Mouse (Mus musculus) ZHBTc4 (cell line): ENCODE measurements around the gene Asap2.
A peak's percentile ranks its signal among the peaks of the same experiment; 100 is the strongest.

ENCODE experiments used
- DNase-seq: peaks from one replicate; pipeline ENCODE4 v3.0.0-alpha.2; 2011; ENCODE audit warnings: low read depth, low spot score

Asap2 gene

GRCm38 (mm10) chr12:21132537-21132936 is 142.3 kb downstream of the Asap2 start:
- DNase-seq, result peak; percentile 37

DNA sequence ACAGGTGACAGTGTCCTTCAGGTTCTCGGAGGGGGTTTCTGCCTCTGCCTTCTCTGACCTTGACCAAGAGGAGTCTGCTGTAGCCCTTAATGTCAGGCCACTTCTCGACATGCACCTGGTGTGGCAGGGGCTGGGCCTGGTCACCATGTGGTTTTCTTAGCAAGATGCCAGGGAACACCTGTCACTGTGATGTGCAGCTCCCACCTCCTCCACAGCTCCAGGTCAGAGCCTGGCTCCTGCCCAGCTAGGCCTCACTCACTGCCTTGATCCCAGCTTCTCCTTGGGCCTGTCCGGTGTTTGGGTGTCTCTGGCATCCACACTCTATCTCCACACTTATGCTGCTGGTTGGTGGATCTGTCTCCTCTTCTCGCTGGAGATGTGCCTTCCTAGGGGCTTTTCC is 142.8 kb downstream of the Asap2 start:
- no peak for DNase-seq

GRCm38 (mm10) chr12:21133972-21134859 is 144.0 kb downstream of the Asap2 start:
- peak; percentile 91 for DNase-seq

DNA sequence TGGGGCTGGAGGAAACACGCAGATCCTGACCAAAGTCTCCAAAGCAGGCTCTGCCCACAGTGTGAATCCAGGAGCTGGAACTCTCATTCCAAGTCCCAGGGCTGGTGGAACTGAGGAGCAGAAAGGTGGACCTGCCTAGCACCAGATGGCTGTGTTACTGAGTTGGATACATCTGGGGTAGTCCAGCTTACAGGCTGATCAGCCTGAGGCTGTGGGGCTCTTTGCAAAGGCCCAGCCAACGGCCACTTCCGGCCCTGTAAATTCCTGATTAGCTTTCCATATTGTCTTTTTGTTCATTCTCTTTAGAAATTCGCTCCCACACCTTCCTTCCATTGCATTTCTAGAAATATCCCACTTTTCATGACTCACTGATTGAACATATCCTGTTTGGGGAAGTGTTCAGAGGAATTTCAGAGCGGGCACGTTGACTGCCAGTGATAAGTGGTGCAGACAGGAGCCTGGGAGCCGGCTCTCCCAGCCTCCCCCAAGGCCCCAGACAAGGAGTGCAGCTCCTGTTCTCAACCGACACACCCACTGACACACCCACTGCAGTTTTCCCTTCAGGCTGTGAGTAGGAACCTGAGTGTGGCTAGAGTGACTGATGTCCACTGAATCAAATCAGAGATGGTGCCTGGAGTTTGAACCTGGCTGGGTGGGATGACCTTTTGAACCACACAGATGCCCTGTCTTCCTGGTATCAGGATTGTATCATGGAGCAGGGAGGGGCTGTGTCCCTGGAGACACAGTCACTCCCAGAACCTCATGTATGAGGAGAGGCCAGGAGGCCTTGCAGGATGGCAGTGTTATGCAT is 145.6 kb downstream of the Asap2 start:
- DNase-seq, result peak; percentile 91

DNA sequence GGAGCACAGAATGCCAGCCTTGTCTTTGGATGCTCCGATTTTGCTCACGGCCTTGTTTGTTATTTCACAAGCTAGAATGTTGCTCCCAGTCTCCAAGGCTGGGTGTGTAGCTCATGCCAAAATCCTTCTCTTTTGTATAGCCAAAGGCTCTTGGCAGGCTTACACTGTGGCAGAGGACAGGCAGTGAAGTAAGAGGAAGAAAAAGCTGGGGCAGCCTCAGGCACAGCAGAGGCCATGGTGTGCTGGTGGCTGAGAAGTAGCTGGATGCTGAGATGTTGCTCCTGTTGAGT is 146.1 kb downstream of the Asap2 start:
- no peak for DNase-seq

DNA sequence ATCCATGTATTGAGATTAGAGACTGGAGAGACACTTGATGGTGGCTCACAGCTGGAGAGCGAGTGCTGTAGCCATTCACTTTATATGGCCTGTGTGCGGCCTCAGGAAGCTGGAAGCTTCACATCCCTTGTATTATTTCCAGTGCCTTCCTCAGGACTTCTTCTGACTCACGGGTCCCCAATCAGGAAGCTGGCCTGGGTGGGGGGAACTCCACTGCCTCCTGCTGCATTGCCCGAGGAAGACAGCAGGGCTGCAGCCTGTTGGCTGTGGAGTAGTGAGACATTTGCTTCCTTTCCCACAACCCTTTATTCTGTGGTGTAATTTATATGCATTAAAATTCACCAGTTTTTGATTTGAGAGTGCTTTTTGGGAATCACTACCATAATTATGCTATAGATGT is 149.3 kb downstream of the Asap2 start:
- peak; percentile 20 for DNase-seq

DNA sequence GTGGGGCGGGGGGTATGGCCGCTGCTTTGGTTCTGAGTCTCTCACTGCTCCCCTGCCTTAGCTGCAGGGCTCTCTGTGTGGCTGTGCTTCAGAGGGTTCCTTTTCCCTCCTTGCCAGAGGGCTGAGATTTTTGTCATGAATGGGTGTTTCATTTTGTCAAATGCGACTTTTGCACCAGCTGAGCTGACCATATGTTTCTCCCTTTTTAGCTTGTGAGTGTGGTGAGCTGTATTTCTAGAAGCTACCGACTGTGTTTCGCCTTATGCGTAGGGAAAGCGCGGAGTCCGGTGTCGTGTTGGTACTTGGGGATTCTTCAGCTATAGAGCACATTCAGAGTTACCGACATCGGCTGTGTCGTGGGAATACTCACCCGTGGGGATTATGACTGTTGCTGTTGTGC is 149.9 kb downstream of the Asap2 start:
- peak; percentile 21 for DNase-seq

DNA sequence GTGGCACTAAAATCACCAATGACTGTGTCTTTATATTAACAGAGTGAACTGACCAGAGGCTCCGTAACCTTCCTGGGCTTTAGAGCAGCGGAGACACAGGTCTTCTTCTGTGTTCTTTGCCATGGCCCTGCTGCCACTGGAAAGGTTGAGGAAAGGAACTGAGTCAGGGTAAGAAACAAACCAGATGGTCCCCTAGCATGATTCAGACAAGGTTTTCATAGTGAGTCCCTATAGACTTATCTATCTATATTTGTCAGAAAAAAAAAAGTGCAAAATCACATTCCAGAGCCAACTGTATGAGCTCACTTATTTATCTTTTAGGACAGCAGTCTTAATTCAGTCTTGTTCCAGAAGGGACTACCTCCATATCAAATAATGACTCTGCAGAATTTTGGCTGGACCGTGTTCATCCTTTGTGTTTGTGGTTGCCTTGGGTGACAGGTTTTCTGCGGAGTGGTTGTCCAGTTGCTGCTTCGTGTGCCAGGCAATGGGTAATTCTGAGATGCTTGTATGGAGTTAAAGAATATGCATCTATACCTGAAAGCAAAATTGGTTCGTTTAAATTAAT is 150.6 kb downstream of the Asap2 start:
- DNase-seq, result no peak

DNA sequence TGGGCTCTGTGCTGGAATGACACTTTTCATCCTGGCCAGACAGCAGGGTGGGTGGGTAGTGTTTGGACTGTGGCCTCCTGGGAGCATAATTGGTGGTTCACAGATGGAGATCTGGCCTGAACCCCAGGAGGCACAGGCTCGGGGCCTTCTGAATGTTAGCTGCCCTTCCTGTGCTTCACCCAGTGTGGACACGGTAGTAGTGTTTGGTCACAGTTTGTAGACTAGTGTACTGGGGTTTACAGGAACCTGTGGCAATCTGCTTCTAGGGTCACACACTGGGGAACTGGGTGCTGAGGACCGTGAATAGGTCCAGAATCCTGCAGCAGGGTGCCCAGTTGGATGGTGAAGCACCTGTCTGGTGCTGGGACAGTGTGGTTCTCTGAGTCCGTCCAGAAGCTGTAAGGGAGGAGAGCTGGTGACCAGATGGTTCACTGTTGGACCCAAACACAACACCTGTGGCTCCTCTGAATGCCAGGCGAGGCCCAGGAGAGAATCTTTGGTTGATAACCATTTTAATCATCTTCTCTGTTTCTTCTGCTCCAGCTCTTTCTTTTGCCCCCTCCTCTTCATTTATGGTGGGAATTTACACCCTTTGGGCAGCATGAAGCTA is 151.5 kb downstream of the Asap2 start:
- DNase-seq, result no peak

DNA sequence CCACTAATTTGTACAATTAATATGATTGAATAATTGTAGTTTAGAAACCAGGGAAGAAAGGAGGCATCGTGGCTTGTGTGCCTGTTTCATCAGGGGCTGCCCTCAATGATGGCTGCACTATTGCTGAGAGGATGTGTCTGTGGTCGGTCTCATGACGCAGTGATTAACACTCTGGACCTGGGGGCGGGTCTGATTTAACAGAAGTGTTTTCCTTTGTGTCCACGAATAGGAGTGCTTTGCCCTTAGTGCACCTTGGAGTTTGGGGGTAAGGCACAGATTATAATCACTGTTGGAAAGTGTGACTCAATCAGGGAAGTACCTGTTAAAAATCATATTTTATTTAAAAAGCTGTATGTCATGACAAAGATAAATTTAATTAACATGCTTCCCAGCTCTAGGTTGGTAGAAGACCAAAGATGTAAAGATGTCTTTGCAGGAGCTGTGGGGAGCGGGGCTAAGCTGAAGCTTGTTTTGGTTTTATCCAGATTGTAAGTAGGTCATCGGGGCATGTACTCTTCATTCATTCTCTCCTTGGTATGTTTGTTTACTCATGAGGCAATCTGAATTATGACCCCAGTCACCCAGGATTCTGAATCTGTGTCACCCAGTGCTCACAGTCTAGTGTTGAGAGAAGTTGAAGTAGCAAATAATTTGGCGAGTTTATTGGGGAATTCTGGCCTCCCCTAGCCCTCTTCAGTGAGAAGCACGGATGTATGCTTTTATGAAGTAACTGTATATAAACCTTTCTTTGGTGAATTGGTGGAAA is 152.4 kb downstream of the Asap2 start:
- no peak for DNase-seq

- no peak for DNase-seq
Observed at GRCm38 (mm10) chr12:21144602-21145001, 154.3 kb downstream of the Asap2 start.

DNA sequence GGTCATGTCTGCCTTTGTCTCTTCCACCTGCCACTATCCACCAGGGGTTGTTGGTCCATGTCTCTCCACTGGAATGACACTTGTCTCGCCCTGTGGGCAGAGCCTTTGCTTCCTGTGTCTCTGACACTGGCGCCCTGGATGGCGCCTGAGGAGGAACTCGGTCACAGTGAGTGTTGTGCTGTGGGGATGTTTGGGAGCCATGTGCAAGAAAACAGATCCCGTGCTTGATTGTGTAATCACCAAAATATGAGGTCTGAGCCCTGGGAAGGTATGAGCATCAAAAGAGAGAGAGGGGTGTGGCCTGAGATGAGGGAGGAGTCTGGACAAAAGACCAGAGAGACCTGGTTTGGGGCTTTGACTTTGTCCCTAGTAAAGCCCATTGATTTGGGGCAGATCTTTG is 154.8 kb downstream of the Asap2 start:
- no peak for DNase-seq

- DNase-seq, result no peak
Observed at GRCm38 (mm10) chr12:21146826-21147225, 156.6 kb downstream of the Asap2 start.

DNA sequence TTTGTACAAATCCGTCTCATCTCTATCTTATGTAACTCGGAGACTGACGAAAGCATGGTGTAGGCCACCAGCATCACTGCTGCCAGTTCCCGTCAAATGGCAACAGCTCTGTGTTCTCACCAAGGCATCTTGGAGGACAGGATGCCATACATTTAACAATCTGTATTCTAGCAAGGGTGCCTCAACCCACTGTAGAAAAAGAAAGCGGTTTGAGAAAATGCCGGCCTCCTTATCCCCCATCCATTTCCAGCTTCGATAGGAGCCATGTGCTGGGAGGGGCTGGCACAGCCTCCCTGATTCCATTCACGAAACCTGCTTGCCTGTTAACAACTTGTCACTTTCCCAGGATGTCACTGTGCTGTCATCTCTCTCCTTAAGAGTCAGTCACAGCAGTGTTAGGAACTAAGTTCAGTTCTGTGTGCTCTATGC is 163.0 kb downstream of the Asap2 start:
- no peak for DNase-seq

GRCm38 (mm10) chr12:21155062-21155461 is 164.8 kb downstream of the Asap2 start:
- DNase-seq, result no peak

DNA sequence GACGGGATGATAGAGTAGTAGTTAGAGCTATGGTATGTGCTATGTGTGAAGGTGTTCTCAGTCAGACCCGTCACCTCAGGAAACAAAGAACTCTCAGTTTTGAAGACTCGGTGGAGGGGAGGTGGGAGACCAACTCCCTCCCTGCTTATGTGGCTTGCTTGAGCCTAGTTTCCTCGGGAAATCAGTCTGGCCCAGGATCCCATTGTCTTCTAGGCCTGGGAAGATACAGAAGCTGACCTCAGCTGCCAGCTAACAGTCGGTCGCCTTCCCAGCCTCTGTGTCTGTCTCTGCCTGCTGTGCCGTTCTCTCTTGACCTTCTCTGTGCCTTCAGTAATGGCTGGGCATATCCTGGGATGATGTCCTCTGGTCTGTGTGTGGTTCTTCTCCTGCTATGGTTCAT is 169.0 kb downstream of the Asap2 start:
- DNase-seq, result no peak

- no peak for DNase-seq
Observed at GRCm38 (mm10) chr12:21160327-21160828, 170.1 kb downstream of the Asap2 start.

GRCm38 (mm10) chr12:21161841-21162240 is 171.6 kb downstream of the Asap2 start:
- no peak for DNase-seq

- DNase-seq, result no peak
Observed at GRCm38 (mm10) chr12:21163706-21164105, 173.4 kb downstream of the Asap2 start.

- no peak for DNase-seq
Observed at GRCm38 (mm10) chr12:21164251-21164650, 174.0 kb downstream of the Asap2 start.

DNA sequence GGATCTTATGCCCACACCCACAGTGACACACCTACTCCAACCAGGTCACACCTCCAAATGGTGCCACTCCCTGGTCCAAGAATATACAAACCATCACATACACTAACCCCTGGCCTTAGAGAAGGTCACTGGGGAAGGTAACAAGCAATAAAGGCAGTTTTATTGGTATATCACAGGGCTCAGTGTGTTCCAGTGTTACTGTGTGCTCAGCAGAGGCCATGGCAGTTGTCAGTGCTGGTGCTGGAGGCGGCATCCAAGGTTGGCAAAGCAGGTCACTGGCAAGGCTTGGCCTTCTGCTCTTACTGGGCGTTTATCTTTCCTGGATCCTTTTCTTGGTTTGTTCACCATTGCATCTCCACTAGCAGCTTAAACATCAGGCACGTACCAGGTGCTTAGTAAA is 174.9 kb downstream of the Asap2 start:
- DNase-seq, result no peak
